Mouse (Mus musculus) megakaryocyte progenitor cell, adult 5-6 weeks (primary cell): Measurements from ENCODE around the gene Pik3r5. TPM values are rescaled to one million over a fixed set of nuclear protein-coding genes. Genes with fewer than 3 reads are reported as not detected.

ENCODE experiments used
- ATAC-seq: replicated peaks from 2 replicates; pipeline ENCODE4 v1.8.0; 2016; ENCODE audit warnings: mild to moderate bottlenecking, moderate TSS enrichment, inconsistent platforms; ENCODE audit not compliant: poor library complexity
- total RNA-seq, 2 experiments: library from RNA; stranded (forward) in 1 of 2; stranded (reverse) in 1 of 2; fragments of 157-497, 149-512 nt in 1 of 2; fragments of 200-1000 nt in 1 of 2; gene quantifications; 2 replicates each; pipeline versions ENCODE4 v1.2.3 to v1.2.4; 2015 to 2017

The Pik3r5 gene
- total RNA-seq, 2 experiments from 2014 or later, result 7.0 to 12.8 TPM

DNA sequence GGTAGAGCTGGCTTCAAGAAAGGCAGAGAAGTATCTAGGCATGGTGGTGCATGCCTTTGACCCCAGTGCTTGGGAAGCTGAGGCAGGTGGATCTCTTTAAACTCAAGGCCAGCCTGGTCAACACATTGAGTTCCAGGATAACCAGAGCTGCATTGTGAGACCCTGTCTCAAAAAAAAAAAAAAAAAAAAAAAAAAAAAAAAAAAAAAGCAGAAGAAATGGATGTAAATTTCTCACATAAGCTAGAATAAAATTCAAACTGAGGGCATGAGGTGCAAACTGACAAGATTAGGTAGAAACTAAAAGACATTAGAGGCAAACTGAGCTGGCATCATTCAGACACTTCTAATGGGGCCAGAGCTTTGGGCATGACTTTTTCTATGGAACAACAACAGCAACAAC is 50.1 kb downstream of the Pik3r5 start:
- no peak for ATAC-seq

DNA sequence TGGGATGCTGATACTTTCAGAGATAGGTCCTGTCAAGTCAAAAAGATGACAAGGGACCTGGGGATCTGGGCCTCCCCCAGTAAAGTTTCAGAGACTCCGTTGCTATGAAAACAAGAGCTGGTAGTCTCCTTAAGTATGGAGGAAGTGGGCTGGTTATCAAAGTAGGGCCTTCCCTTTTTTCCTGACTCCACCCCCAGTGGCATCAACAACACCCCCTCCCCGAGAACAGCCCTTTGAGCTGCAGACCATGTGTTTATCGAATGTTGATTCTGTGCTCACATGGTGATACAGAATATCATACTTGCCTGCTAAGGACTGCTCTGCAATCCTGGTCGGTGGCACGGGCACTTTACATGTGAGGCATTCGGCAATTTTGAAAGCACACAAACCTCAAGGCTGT is 51.3 kb downstream of the Pik3r5 start:
- peak; percentile 71 for ATAC-seq

DNA sequence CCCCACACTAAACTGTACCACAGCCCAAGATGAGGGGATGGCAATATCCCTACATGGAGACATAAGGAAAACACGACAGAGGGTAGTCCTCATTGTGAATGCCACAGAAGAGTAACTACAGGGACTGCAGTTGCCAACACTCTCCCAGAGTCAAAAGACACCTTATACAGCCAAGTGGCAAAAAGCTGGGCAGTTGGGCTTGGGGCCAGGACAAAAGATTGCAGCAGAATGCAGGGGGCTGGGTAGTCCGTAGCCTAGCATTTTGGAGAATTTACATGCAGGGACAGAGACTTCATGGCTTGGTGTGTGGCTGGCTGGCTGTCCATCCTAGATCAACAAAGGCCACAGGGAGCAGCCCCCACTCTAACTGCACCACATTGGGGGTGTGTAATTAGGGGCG is 52.5 kb downstream of the Pik3r5 start:
- no peak for ATAC-seq

DNA sequence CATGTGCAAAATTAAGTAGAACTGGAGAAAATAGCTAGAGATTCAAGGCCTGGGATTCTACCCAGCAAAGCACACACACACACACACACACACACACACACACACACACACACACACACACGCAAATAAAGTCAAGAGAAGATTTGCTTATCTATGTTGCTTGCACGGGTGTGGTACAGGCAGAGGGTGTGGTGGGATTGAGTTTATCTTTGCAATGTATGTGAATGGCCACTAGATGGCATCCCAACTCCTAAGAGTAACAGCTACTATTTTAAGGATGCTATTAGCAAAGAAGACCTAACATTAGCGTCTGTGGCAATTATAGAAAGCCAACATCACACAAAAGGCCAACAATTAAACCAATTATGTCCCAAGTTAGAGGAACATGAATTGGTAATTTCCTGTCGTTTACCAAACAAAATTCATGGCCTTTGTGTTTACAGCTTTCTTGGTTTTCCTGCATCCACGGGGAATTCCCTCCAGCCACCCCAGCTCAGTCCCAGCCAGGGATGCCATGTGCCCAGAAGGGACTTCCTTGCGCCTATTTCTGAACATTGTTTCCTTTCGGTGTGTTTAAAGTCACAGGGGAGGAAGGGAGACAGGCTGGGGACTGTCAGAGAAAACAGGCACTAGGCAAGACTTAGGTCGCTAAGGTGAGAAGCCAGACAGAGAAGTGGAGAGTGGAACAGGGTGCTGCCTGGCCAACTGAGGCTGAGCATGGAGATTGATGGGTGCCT is 53.5 kb downstream of the Pik3r5 start:
- ATAC-seq, result peak; percentile 91

DNA sequence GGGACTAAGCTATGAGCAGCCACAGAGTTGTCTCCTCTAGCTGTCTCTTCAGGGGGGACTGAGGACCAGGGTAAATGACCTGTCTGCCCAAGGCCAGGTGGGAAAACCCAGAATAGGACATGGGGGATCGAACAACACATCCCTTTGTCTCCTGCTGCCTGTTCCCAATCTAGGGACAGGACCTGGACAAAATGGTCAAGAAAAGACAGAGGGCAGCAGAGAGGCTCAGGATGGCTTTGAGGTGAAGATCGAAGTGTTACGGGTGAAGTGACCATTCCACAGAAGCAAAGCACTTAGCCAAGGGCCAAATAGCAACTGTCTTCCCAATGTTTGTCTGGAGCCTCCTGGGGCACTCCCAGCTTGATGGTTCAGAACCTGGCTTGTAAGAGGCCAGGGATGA is 54.2 kb downstream of the Pik3r5 start:
- ATAC-seq, result no peak

DNA sequence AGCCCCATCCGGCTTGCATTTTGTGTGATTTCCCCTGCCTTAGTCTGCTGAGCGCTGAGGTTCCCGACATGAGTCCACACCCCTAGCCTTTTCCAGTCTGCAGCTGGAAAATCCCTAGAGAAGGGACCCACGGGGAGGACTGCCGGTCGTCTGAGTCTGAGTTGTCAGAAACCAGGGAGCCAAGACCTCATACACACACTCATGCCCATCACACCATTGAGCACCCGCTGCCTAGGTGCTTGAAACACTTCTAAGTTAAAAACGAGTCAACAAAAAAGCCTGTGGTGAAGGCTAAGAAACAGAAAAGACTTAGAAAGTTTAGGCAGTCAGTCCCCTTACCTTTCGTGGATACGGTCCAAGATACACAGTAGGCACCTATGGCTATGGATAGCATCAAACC is 55.8 kb downstream of the Pik3r5 start:
- no peak for ATAC-seq

DNA sequence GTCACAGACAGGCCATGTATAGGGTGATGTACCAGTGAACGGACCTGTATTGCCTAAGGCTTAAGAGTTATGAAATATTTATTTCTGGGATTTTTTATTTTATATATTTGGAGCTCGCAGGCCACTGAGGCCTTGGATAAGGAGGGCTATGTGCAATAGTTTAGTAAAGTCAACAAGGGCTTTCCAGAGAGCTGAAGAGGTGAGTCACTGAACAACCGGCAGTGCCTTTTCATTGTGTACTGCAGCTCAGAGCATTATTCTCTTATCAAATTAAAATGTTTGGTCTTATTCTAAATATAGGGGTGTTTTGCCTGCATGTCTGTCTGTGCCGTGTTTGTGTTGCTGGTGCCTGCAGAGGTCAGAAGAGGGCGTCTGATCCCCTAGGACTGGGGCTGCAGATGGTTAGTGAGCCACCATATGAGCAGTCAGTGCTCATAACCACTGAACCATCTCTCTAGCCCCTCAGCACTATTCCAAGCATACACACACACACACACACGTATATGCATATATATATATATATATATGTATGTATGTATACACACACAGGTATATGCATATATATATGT is 56.4 kb downstream of the Pik3r5 start:
- ATAC-seq, result no peak

DNA sequence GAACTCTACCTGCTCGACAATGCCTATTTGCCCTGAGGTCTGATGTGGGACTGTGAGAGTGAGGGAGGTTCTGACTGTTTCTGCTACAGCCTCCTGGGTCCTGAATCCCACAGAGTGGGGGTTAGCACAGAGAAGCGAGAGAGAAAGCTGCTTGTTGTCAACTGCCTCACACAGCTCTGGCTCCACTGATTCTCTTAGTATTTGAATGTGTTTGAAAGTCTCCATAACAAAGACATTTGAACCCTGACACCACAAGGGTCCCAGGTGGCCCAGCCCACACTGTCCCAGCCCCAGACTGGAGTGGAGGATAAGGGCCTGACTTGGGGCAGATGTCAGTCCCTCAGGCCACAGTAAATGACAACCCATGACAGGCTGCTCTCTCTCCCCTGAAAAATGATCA is 57.3 kb downstream of the Pik3r5 start:
- no peak for ATAC-seq

DNA sequence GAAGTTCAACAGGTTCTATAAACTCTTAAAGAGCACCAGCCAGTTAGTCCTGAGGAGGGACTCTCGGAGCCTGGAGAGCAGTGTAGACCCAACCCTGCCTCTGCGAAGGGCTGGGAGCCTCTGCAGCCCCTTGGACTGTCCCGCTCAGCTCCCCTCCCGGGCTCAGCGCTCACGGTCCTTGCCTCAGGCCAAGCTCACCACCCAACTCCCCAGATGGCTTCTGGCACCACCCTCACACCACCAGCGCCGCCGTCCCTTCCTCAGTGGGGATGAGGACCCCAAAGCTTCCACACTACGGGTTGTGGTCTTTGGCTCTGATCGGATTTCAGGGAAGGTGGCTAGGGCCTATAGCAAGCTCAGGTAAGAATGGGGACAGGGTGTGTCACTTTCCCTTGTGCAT is 60.7 kb downstream of the Pik3r5 start:
- no peak for ATAC-seq

DNA sequence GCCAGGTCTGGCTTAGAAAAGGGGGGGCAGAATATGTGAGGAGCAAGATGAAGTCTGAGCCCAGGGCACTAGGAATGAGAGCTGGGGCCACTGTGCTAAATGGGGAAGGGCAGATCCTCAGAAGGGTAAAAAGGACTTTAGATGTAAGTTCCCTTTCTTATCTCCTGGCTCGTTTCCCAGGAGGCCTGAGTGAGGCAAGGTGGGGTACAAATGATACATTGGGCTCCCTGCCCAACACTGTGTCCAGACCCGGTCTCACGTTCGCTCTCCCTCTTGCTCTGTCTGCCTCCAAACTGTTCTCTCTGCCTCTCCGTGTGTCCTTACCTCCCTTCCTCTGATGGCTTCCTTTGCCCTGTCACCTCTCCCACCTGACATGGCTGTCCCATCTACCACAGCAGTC is 61.8 kb downstream of the Pik3r5 start:
- ATAC-seq, result no peak

DNA sequence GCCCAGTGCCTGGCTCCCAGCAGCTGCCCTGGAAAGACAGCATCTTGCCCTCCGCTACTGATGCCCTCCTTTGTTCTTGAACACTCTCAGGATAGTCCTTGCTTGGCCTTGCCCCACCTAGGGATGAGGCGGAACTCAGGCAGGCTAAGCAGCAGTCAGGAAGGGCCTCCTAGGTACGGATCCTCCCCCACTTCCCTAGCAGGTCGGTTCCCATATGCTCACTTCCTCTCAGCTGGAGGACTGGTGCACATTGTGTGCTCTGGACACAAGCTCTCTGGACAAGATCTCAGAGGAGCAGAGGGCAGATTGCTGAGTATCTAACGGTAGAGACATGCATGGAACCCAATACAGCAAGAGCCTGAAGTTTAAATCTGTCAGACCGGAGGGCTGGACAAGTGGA is 65.2 kb downstream of the Pik3r5 start:
- ATAC-seq, result peak; percentile 22

DNA sequence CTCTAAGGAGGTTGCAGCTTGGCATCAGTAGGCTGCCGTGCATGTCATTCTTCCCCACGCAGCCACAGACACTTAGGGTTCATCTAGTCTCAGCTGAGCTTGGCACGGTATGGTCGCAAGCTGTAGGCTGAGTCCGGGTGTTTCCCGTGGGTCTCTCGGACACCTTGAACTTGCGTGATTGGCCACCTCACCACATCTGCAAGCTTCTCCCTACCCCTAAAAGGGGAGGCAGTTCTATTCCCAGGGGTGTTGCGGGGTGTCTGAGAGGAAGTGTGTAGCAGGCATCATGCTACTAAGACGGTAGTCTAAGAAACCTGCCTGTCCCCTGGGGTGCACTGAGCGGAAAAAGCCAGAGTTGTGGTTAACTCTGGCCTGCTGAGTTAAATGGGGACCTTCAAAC is 66.6 kb downstream of the Pik3r5 start:
- no peak for ATAC-seq

DNA sequence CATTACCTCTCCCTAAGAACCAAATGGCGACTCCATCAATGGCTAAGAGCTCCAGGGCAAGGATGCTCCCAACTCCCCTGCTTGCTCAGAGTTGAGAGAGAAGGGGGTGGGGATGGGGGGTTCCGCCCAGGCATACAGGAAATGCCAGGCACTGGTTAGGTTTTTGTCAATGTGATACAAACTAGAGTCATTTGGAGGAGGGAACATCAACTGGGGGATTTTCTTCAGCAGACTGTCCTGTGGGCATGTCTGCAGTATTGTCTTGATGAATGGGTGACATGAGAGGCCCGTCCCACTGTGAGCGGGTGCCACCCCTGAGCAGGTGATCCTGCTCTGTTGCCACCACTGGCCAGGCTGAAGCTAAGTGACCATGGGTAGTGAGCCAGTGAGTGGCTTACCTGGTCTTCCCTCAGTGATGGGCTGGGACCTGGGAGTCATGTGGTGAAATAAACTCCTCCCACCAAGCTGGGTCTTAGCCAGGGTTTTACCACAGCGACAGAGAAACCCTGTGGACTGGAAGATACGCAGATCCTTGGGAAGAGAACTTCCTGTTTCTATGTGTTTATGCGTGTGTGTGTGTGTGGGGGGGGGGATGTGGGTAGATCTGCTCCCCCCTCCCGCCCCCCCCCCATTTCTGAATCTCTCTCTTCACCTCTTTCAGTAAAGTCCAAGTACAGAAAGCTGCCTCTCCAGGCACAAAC is 67.2 kb downstream of the Pik3r5 start:
- 0 out of 2 replicates have a peak, but pooled peaks have one; percentile 6 for ATAC-seq

DNA sequence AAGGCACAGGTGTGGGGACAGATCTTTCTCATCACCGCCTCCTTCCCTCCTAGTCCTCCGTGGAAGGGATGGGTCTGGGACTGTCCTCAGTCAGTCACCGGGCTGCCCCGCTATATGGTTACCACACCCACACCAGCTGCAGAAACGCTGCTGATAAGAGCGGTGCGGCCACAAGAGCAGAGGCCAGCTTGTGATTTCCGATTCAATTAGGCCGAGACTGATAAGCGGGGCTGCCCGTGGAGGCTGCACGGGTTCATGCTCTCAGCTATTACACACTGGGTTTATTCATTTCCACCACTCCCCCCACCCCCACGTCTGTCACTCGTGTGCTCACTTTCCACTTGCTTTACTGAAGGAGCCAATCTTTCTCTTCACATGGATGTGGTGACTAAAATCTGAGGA is 69.0 kb downstream of the Pik3r5 start:
- ATAC-seq, result peak; percentile 45

DNA sequence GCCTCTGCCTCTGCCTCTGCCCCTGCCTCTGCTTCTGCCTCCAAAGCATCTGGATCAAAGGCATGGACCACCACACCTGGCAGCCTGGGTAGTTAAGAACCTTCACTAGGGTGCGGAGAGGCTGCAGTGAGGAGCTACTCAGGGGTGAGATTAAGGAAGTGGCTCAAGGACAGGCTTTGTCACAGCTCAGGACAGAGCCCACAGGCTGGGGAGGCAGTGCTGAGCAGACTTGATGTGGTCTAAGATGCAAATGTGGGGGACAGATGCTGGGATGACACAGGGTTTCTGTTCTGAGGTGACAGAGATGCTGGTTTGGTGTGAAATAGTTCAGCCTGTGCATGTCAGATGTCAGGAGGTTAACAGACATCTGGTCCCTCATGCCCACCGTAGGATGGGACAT is 70.5 kb downstream of the Pik3r5 start:
- ATAC-seq, result peak; percentile 56

DNA sequence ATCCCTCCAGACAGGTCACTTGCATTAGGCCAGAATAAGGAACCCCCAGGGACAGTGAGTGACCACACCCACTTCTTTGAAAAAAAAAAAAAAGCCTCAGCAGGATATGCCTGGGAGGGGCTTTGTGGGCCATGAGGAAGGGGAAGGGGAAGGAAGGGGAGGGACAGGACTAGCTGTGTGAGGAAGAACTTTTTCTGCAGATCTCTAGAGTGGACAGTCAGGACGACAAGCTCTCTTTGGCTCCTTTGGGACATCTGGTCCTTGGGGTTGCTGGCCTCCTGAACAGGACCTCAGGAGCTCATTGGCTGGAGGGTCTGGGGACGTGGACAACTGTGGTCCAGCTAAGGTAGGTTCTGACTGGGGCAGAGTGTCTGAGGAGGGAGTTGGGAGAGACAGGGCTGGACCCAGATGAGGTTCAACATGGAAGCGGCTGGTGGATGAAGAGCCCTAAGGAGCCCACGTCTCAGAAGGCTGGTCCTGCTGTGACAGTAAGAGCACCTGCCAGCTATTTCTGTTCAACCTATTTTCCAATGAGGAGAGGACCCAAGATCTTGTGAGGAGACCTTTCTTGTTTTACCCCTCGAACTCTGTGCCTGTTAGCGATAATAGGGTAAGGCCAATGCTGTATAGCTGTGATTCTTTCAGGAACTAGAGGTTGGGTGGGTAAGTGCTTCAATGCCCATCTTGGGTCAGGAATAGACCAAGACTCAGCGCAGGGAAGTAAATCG is 71.1 kb downstream of the Pik3r5 start, which contains the start of gene Pik3r6:
Gene Pik3r6 (plus strand): TSS at position 118 of the 728 bp plus-strand sequence.
- ATAC-seq, result peak; percentile 67

DNA sequence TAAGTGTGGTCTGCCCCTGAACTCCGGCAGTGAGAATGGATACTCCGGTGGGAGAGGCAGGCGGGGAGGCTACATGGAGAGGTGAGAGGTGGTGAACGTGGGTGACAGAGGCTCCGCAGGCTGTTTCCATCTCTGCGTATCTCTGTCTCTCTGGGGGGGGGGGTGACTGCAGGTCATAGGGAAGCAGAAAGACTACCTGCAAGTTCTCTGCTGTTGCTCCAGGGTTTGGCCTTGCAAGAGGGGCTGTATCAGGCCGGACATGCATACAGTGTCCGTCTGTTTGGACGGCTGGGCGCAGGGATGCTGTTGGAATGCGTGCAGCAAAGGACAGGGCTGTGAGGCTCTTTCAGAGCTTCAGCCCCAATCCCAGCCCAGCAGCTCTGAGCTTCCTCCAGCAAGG is 73.0 kb downstream of the Pik3r5 start:
- no peak for ATAC-seq

DNA sequence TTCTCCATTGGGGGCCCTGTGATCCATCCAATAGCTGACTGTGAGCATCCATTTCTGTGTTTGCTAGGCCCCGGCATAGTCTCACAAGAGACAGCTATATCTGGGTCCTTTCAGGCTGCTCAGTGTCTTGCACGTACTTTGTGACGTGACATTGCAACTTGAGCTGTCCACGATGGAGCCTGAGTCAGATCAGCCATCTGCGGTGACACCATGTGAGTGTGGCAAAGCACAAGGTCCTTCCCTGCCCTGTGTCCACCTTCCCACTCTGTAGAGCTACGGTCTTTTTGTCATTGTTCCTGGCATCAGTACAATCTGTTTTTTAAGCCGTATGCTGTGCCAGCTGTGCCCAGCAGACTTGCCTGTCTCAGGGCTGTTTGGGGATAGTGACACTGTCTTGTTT is 75.3 kb downstream of the Pik3r5 start:
- ATAC-seq, result no peak

DNA sequence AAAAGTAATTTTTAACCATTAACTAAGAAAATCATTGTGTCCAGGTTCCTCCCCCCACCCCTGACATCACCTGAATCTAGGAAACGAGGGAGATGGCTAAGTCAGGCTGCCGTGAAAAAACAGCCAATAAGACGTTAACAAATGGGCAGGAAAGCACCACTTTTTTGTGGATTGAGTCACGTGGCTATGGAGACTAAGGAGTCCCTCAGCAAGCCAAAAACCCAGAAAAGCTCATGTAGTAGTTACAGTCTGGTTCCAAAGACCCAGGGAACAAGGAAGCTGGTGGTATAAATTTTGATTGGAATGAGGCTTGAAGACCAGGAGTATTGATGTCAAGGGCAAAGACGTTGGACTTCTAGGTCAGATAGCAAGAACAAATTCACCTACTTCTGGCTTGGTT is 76.7 kb downstream of the Pik3r5 start:
- ATAC-seq, result no peak

DNA sequence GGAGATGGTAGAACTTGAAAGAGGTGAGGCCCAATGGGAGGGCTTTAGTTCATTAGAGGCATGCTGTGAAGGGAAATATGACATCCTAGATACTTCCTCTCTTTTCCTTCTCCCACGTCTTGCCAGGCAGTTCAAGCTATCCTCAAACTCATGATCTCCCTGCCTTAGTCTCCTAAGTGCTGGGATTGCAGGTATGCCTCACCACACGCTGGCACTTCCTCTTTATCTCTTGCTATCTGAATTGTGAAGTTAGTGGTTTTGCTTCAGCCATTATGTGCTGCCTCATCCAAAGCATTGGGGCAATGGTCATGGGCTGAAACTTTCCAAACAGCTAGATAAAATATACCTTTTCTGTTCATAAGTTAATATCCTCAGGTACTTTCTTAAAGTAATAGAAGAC is 77.3 kb downstream of the Pik3r5 start:
- ATAC-seq, result peak; percentile 54

DNA sequence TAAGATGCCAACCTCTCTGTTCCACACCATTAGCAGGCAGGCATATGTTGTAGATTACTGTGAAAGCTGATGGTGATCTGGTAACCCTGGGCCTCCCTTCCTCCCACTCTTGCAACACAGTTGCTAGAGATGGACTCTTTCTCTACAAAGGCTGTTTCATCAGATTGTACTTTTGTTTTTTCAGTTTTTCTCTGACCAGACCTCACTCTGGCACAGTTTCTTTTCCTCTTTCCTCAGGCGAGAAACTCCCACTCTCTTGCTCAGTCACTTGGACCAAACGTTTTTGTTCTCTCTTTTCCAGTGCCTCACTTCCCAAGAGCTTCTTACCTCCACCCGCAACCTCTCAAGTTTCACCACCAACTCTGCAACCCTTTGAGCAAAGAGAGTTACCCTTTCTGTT is 82.0 kb downstream of the Pik3r5 start:
- ATAC-seq, result peak; percentile 90
